Mouse (Mus musculus) Muller cell, postnatal 12 days (primary cell): ENCODE data around the gene Atxn1l.

Experiments used
- DNase-seq: peaks from one replicate; pipeline ENCODE4 v3.0.0-alpha.2; 2015; ENCODE audit errors: inconsistent ontology term

Gene Atxn1l

GRCm38 (mm10) chr8:109731012-109731411 lies 6.5 kb downstream of the Atxn1l start:
- DNase-seq: no peak

GRCm38 (mm10) chr8:109725106-109725505 lies 12.4 kb downstream of the Atxn1l start:
- no peak for DNase-seq

- DNase-seq: no peak
Measured at GRCm38 (mm10) chr8:109714961-109715360, 22.6 kb downstream of the Atxn1l start.

GRCm38 (mm10) chr8:109712521-109712920 lies 25.0 kb downstream of the Atxn1l start:
- DNase-seq: no peak

- no peak for DNase-seq
Measured at GRCm38 (mm10) chr8:109707921-109708320, 29.6 kb downstream of the Atxn1l start.

GRCm38 (mm10) chr8:109706874-109707237 lies 30.7 kb downstream of the Atxn1l start:
- peak; percentile 57 for DNase-seq

GRCm38 (mm10) chr8:109706076-109706873 lies 31.3 kb downstream of the Atxn1l start:
- no peak for DNase-seq

GRCm38 (mm10) chr8:109705320-109706075 lies 32.0 kb downstream of the Atxn1l start, which contains the start of gene Zfp821:
Zfp821 (plus strand) TSS chr8:109705546.
- DNase-seq: peak; percentile 98

GRCm38 (mm10) chr8:109704565-109705319 lies 32.8 kb downstream of the Atxn1l start:
- DNase-seq: no peak

GRCm38 (mm10) chr8:109698477-109698876 lies 39.1 kb downstream of the Atxn1l start:
- DNase-seq: no peak

GRCm38 (mm10) chr8:109697754-109698153 lies 39.8 kb downstream of the Atxn1l start:
- DNase-seq: no peak

- DNase-seq: no peak
Measured at GRCm38 (mm10) chr8:109694154-109694553, 43.4 kb downstream of the Atxn1l start.

- peak; percentile 100 for DNase-seq
Measured at GRCm38 (mm10) chr8:109693146-109693900, 44.2 kb downstream of the Atxn1l start, which contains the start of gene Ist1. Ist1 (minus strand) TSS chr8:109693260.

GRCm38 (mm10) chr8:109692443-109693145 lies 44.9 kb downstream of the Atxn1l start:
- no peak for DNase-seq

GRCm38 (mm10) chr8:109691769-109692168 lies 45.8 kb downstream of the Atxn1l start:
- peak; percentile 19 for DNase-seq

- no peak for DNase-seq
Measured at GRCm38 (mm10) chr8:109687248-109687647, 50.3 kb downstream of the Atxn1l start.

GRCm38 (mm10) chr8:109682120-109682519 lies 55.4 kb downstream of the Atxn1l start:
- DNase-seq: no peak

GRCm38 (mm10) chr8:109681535-109681934 lies 56.0 kb downstream of the Atxn1l start:
- DNase-seq: no peak
